Mouse (Mus musculus) cerebellum, adult 2 months (tissue): ENCODE results near the gene Smc4.

ENCODE experiments used
- CTCF ChIP-seq: fragments of 200-500 bp; IDR thresholded peaks from 2 replicates; pipeline ENCODE4 v1.5.1; 2011; ENCODE audit warnings: low read depth, mild to moderate bottlenecking, control low read depth, low read length, moderate library complexity, borderline replicate concordance; ENCODE audit not compliant: insufficient read depth
- POLR2A ChIP-seq: fragments of 200-500 bp; IDR thresholded peaks from 2 replicates; pipeline ENCODE4 v1.6.1; 2011; ENCODE audit warnings: low read length, control low read depth, borderline replicate concordance; ENCODE audit not compliant: insufficient read depth

DNA sequence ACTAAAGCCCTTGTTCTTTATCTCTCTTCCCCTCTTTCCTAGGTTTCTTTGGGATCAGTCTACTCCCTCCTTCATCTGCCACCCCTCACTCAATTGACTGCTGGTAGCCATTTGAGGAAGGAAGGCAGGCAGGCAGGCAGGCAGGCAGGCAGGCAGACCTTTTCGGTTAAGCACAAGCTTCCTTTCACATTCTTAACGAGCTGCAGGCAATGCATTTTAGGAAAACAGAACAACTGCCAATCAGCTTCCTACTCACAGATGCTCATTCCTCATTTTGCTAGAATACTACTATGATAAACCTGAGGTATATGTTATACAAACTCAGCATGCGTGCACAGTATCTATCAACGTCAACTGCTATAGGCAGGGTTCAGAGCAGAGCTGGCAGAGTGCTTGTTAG is 48.1 kb upstream of the Smc4 start:
- TF ChIP-seq CTCF: no peak
- no peak for TF ChIP-seq POLR2A
